Mouse (Mus musculus): ENCODE data around the gene Camkmt. TPM values are rescaled to one million over a fixed set of nuclear protein-coding genes. Genes with fewer than 3 reads are reported as not detected.

Camkmt gene
- polyA plus RNA-seq, 1 experiment = 4.8 TPM

- no peak for TF ChIP-seq POLR2A (IDR thresholded peaks at IDR 0.05; ENCODE audit: control insufficient read depth, low read depth, low read length)
- peaks cover 8% of the 10 kb centered on the region for H3K27me3 ChIP-seq (ENCODE audit: control insufficient read depth, insufficient read depth, low read length)
- H3K4me3 ChIP-seq (ENCODE audit: control insufficient read depth, low read depth, low read length) = peak overlapping the region; percentile 86
- H3K36me3 ChIP-seq (ENCODE audit: control insufficient read depth, insufficient read depth, low read length) = no peaks in the 10 kb centered on the region
- H3K27ac ChIP-seq (ENCODE audit: control insufficient read depth, insufficient read depth, low read depth, low read length) = no peak overlapping the region
- H3K4me1 ChIP-seq (ENCODE audit: control insufficient read depth, insufficient read depth, low read length) = peaks cover 5% of the 10 kb centered on the region
Observed at GRCm38 (mm10) chr17:85463497-85464392, 373.4 kb downstream of the Camkmt start.

GRCm38 (mm10) chr17:85464466-85465411, 374.4 kb downstream of the Camkmt start:
- Histone ChIP-seq H3K4me1 (ENCODE audit: control insufficient read depth, insufficient read depth, low read length) (peaks cover 5% of the 10 kb centered on the region), H3K4me3 (ENCODE audit: control insufficient read depth, low read depth, low read length) (peak overlapping the region; percentile 86), H3K27me3 (ENCODE audit: control insufficient read depth, insufficient read depth, low read length) (peaks cover 8% of the 10 kb centered on the region), H3K36me3 (ENCODE audit: control insufficient read depth, insufficient read depth, low read length) (no peaks in the 10 kb centered on the region), H3K27ac (ENCODE audit: control insufficient read depth, insufficient read depth, low read depth, low read length) (no peak overlapping the region)
- TF ChIP-seq POLR2A (IDR thresholded peaks at IDR 0.05; ENCODE audit: control insufficient read depth, low read depth, low read length) = no peak
- TF ChIP-seq CTCF (IDR thresholded peaks at IDR 0.05; ENCODE audit: control insufficient read depth, insufficient read depth, insufficient replicate concordance, low read depth, low read length) = no peak

DNA sequence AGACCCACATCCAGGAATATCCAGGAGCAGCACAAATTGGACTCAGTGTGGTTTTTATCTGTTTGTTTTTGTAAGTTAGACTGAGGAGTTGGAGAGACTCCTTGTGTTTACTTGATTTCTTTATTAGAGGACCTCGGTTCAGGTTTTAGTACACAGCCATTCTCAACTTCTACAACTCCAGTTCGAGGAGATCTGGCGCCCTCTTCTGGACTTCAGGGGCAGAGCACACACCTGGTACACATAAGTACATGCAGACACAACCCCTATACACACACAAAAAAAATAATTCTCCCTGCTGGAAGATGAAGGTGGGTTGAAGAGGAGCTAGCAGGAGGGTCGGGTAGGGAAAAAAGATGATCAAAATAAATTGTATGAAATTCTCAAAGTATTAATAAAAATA, 379.4 kb downstream of the Camkmt start:
- Histone ChIP-seq H3K36me3 (ENCODE audit: control insufficient read depth, insufficient read depth, low read length) (no peaks in the 10 kb centered on the region), H3K4me1 (ENCODE audit: control insufficient read depth, insufficient read depth, low read length) (no peaks in the 10 kb centered on the region; the same call in 1 of the 2 replicates), H3K27ac (ENCODE audit: control insufficient read depth, insufficient read depth, low read depth, low read length) (no peak overlapping the region), H3K27me3 (ENCODE audit: control insufficient read depth, insufficient read depth, low read length) (peaks cover 1% of the 10 kb centered on the region), H3K4me3 (ENCODE audit: control insufficient read depth, low read depth, low read length) (no peak overlapping the region)
- TF ChIP-seq CTCF (IDR thresholded peaks at IDR 0.05; ENCODE audit: control insufficient read depth, insufficient read depth, insufficient replicate concordance, low read depth, low read length) (peak; percentile 42; the same call in 1 of the 2 replicates), POLR2A (IDR thresholded peaks at IDR 0.05; ENCODE audit: control insufficient read depth, low read depth, low read length) (no peak)

DNA sequence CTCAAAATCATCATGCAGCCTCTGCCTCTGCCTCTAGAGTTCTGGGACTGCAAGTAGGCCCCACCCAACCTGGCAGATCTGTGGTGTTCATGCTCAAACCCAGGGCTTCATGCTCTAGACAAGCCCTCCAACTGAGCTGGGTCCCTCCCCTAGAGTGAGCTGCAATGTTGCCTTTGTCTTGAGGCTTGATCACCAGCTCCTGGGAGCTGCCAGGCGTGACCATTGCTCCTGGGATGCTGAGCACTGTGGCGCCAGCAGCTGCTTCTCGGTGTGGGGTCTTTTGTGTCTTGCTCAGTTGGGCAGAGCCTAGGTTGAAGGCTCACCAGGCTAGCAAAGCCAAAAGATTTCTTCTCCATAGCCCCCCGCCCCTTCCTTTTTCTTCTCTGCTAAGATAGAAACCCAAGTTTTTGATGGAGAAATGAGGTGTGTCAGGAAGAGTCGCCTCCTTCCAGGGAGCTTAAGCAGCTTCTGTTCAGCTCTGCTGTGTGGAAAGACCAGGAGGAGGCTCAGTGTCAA, 382.4 kb downstream of the Camkmt start:
- TF ChIP-seq POLR2A (IDR thresholded peaks at IDR 0.05; ENCODE audit: control insufficient read depth, low read depth, low read length) (no peak), CTCF (IDR thresholded peaks at IDR 0.05; ENCODE audit: control insufficient read depth, insufficient read depth, insufficient replicate concordance, low read depth, low read length) (no peak)
- Histone ChIP-seq H3K27me3 (ENCODE audit: control insufficient read depth, insufficient read depth, low read length) (no peaks in the 10 kb centered on the region), H3K36me3 (ENCODE audit: control insufficient read depth, insufficient read depth, low read length) (no peaks in the 10 kb centered on the region), H3K4me3 (ENCODE audit: control insufficient read depth, low read depth, low read length) (no peak overlapping the region), H3K27ac (ENCODE audit: control insufficient read depth, insufficient read depth, low read depth, low read length) (no peak overlapping the region), H3K4me1 (ENCODE audit: control insufficient read depth, insufficient read depth, low read length) (no peaks in the 10 kb centered on the region)

DNA sequence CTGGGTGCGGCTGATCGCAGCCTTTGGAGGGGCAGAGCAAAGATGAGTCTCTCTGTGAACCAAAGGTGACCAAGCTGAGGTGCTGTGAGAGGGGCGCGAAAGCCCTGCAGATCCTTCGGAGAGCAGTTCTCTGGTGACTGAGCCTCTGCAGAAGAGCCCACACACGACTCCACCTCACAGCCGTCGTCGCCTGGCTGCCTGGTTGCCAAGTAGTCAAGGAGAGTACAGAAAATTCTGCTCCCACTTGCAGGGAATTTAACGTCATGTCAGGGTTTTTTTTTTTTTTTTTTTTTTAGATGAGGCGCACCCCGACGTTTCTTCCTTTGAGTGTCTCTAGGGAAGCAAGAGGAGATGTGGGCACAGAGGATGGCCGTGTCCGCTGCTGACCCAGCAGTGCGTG, 382.9 kb downstream of the Camkmt start:
- Histone ChIP-seq H3K4me1 (ENCODE audit: control insufficient read depth, insufficient read depth, low read length) (no peaks in the 10 kb centered on the region), H3K4me3 (ENCODE audit: control insufficient read depth, low read depth, low read length) (no peak overlapping the region), H3K27me3 (ENCODE audit: control insufficient read depth, insufficient read depth, low read length) (no peaks in the 10 kb centered on the region), H3K36me3 (ENCODE audit: control insufficient read depth, insufficient read depth, low read length) (no peaks in the 10 kb centered on the region), H3K27ac (ENCODE audit: control insufficient read depth, insufficient read depth, low read depth, low read length) (no peak overlapping the region)
- no peak for TF ChIP-seq CTCF (IDR thresholded peaks at IDR 0.05; ENCODE audit: control insufficient read depth, insufficient read depth, insufficient replicate concordance, low read depth, low read length)
- TF ChIP-seq POLR2A (IDR thresholded peaks at IDR 0.05; ENCODE audit: control insufficient read depth, low read depth, low read length) = no peak

DNA sequence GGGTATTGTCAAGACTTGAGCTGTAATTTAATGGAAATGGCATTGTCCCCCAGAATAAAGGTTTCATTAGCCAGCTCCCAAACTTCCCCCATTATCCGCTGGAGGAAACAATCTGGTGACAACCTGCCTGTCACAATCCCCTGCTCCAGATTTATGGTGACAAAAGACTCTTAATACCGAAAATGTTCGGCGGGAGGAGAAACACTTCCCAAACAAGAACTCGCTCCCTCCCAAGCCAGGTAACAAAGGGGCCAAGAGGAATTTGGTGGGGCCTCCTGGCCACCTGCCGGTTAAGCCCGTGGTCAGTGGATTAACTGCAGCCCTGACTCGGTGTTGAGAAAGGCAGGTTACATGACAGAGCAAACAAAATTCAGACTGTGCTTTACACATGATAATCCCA, 383.5 kb downstream of the Camkmt start:
- Histone ChIP-seq H3K36me3 (ENCODE audit: control insufficient read depth, insufficient read depth, low read length) (no peaks in the 10 kb centered on the region), H3K27me3 (ENCODE audit: control insufficient read depth, insufficient read depth, low read length) (no peaks in the 10 kb centered on the region), H3K27ac (ENCODE audit: control insufficient read depth, insufficient read depth, low read depth, low read length) (no peak overlapping the region), H3K4me1 (ENCODE audit: control insufficient read depth, insufficient read depth, low read length) (no peaks in the 10 kb centered on the region), H3K4me3 (ENCODE audit: control insufficient read depth, low read depth, low read length) (no peak overlapping the region)
- TF ChIP-seq POLR2A (IDR thresholded peaks at IDR 0.05; ENCODE audit: control insufficient read depth, low read depth, low read length) (no peak), CTCF (IDR thresholded peaks at IDR 0.05; ENCODE audit: control insufficient read depth, insufficient read depth, insufficient replicate concordance, low read depth, low read length) (no peak)

DNA sequence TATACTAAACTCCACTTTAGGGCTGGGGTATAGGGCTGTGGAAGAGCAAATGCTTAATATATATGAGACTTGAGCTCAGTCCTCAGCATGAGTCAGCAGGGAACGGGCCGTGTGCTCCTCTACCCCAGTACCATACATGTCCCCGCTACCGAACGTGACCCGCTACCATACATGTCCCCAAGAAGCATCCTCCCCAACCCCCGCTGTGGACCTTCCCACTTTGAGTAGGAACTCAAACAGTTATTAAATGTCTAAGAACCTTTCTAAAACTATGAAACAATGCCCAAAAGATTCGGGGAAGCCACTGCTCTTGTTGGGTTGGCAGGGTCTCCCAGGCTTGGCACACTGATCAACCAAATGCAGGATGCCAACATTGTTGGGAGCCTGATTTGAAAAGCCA, 390.9 kb downstream of the Camkmt start:
- Histone ChIP-seq H3K4me3 (ENCODE audit: control insufficient read depth, low read depth, low read length) (no peak overlapping the region), H3K36me3 (ENCODE audit: control insufficient read depth, insufficient read depth, low read length) (no peaks in the 10 kb centered on the region), H3K27me3 (ENCODE audit: control insufficient read depth, insufficient read depth, low read length) (peaks cover 6% of the 10 kb centered on the region), H3K4me1 (ENCODE audit: control insufficient read depth, insufficient read depth, low read length) (peaks cover 8% of the 10 kb centered on the region), H3K27ac (ENCODE audit: control insufficient read depth, insufficient read depth, low read depth, low read length) (no peak overlapping the region)
- TF ChIP-seq CTCF (IDR thresholded peaks at IDR 0.05; ENCODE audit: control insufficient read depth, insufficient read depth, insufficient replicate concordance, low read depth, low read length) (no peak), POLR2A (IDR thresholded peaks at IDR 0.05; ENCODE audit: control insufficient read depth, low read depth, low read length) (no peak)
